Mouse (Mus musculus): Measurements from ENCODE around the gene Serpine1.
A peak's percentile ranks its signal among the peaks of the same experiment; 100 is the strongest.
"Not testable (repeated sequence)": the region's sequence is repeated elsewhere in the genome, so short reads cannot be mapped to it uniquely, and the experiment has no call there.

Gene Serpine1

GRCm38 (mm10) chr5:137072079-137072960 is at the start of gene Serpine1:
Gene Serpine1 (minus strand): TSS chr5:137072268.
- DNase-seq (ENCODE audit: extremely low spot score, low read depth, low spot score) = peak; percentile 41

- DNase-seq (ENCODE audit: extremely low spot score, low read depth, low spot score) = no peak
Measured at GRCm38 (mm10) chr5:137121280-137121679, 49.2 kb upstream of the Serpine1 start.

- no peak for DNase-seq (ENCODE audit: extremely low spot score, low read depth, low spot score)
Measured at GRCm38 (mm10) chr5:137118878-137119277, 46.8 kb upstream of the Serpine1 start.

- not testable (repeated sequence) for DNase-seq (ENCODE audit: extremely low spot score, low read depth, low spot score)
Measured at GRCm38 (mm10) chr5:137117994-137118393, 45.9 kb upstream of the Serpine1 start.

GRCm38 (mm10) chr5:137116987-137117386 is 44.9 kb upstream of the Serpine1 start:
- no peak for DNase-seq (ENCODE audit: extremely low spot score, low read depth, low spot score)

- no peak for DNase-seq (ENCODE audit: extremely low spot score, low read depth, low spot score)
Measured at GRCm38 (mm10) chr5:137115866-137116847, 44.1 kb upstream of the Serpine1 start, which contains the start of gene Trim56. Gene Trim56 (minus strand): TSS chr5:137116209.

GRCm38 (mm10) chr5:137114891-137115561 is 43.0 kb upstream of the Serpine1 start:
- DNase-seq (ENCODE audit: extremely low spot score, low read depth, low spot score) = no peak

GRCm38 (mm10) chr5:137111542-137112408 is 39.7 kb upstream of the Serpine1 start:
- no peak for DNase-seq (ENCODE audit: extremely low spot score, low read depth, low spot score)

GRCm38 (mm10) chr5:137110863-137111262 is 38.8 kb upstream of the Serpine1 start:
- no peak for DNase-seq (ENCODE audit: extremely low spot score, low read depth, low spot score)

- DNase-seq (ENCODE audit: extremely low spot score, low read depth, low spot score) = no peak
Measured at GRCm38 (mm10) chr5:137109941-137110593, 38.0 kb upstream of the Serpine1 start.

- DNase-seq (ENCODE audit: extremely low spot score, low read depth, low spot score) = no peak
Measured at GRCm38 (mm10) chr5:137108111-137108510, 36.0 kb upstream of the Serpine1 start.

- no peak for DNase-seq (ENCODE audit: extremely low spot score, low read depth, low spot score)
Measured at GRCm38 (mm10) chr5:137107670-137108069, 35.6 kb upstream of the Serpine1 start.

- peak; percentile 86 for DNase-seq (ENCODE audit: extremely low spot score, low read depth, low spot score)
Measured at GRCm38 (mm10) chr5:137107024-137107423, 35.0 kb upstream of the Serpine1 start.

GRCm38 (mm10) chr5:137106434-137106833 is 34.4 kb upstream of the Serpine1 start:
- no peak for DNase-seq (ENCODE audit: extremely low spot score, low read depth, low spot score)

- DNase-seq (ENCODE audit: extremely low spot score, low read depth, low spot score) = no peak
Measured at GRCm38 (mm10) chr5:137103969-137104368, 31.9 kb upstream of the Serpine1 start.

- DNase-seq (ENCODE audit: extremely low spot score, low read depth, low spot score) = no peak
Measured at GRCm38 (mm10) chr5:137102575-137103522, 30.8 kb upstream of the Serpine1 start.

GRCm38 (mm10) chr5:137102078-137102477 is 30.0 kb upstream of the Serpine1 start:
- DNase-seq (ENCODE audit: extremely low spot score, low read depth, low spot score) = no peak

GRCm38 (mm10) chr5:137100660-137101059 is 28.6 kb upstream of the Serpine1 start:
- no peak for DNase-seq (ENCODE audit: extremely low spot score, low read depth, low spot score)
